Mouse (Mus musculus): ENCODE measurements around the gene Iars. TPM values are rescaled to one million over a fixed set of nuclear protein-coding genes. Genes with fewer than 3 reads are reported as not detected.
A peak's percentile ranks its signal among the peaks of the same experiment; 100 is the strongest.

Iars gene
- polyA plus RNA-seq, 1 experiment from 2014 or later, result 69.6 TPM

DNA sequence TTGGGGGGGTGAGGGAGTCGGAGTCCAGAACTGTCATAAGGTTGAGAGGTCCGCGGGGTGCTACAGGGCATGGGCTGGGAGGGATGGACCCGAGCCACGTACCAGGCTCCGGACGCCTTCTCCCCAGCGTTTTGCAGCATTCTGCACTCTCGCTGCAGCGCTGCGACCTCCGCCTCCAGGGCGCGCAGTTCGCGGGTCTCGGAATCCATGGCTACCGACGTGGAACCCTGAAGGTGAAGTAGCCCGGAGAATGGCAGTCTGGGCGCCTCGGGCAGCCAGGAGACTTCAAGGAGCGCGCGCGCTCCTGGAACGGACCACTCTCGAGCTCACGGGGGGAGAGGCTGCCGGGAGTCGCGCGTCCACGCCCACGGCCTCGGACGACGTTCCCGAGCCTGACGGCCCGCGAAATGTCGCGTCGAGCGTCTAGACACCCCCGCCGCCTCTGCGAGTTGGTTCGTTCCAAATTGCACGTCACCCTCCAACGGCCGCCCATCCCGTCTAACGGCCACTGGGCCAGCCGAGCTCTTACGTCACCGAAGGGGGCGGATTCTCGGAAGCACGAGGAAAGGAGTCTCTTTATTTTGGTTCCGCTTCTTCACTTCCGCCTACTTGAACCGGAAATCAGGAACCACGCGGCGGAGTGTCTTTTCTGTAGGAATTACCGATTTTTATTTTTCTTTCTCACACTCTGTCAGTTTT lies 29.3 kb upstream of the Iars start, which contains the start of the genes Cenpp and Nol8:
TSS of gene Cenpp (minus strand) at position 305 of the 699 bp plus-strand sequence.
TSS of gene Nol8 (plus strand) at position 598 of the 699 bp plus-strand sequence.
- H3K36me3 ChIP-seq (ENCODE audit: control insufficient read depth, insufficient read depth, low read length), result peaks cover 4% of the 10 kb centered on the region; the same call in 1 of the 2 replicates
- no peaks in the 10 kb centered on the region for H3K27me3 ChIP-seq (ENCODE audit: control insufficient read depth, insufficient read depth, low read length)
- H3K9me3 ChIP-seq (replicated peaks; ENCODE audit: control insufficient read depth, low read length), result no peaks in the 10 kb centered on the region
- no peaks in the 10 kb centered on the region for H3K4me1 ChIP-seq (ENCODE audit: control insufficient read depth, insufficient read depth, low read length)
- H3K9ac ChIP-seq (ENCODE audit: low read depth, low read length), result peak within 1 kb of the TSS; percentile 77
- peak within 1 kb of the TSS; percentile 87 for H3K4me3 ChIP-seq (ENCODE audit: low read depth, low read length)
- ATAC-seq (replicated peaks; ENCODE audit: insufficient number of reproducible peaks, low FRiP score, low TSS enrichment), result peak; percentile 96
- H3K4me2 ChIP-seq, result peak within 1 kb of the TSS; percentile 83
- H3K27ac ChIP-seq (ENCODE audit: low read depth, low read length), result peak within 1 kb of the TSS; percentile 81
- under 1% methylated on average over 67 of the region's 68 CpGs for WGBS (ENCODE audit: insufficient replicate concordance)

DNA sequence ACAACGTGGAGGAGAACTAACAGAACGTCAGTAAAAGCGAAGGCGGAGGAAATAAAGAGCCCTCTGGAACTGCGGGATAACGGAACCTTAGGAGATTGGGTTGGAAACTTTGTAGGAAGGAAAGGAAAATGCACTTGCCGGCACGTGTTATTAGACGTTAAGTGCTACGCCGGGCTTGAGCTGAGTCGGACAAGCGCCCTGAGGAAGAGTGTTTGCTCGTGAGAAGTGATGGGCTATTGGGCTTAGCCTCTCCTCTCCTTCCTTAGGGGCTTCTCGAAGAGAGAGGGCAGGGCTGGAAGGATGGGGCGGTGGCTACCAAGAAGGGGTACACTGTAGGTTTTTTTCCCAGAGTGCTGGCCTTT lies 28.7 kb upstream of the Iars start:
- peaks cover 4% of the 10 kb centered on the region; the same call in 1 of the 2 replicates for H3K36me3 ChIP-seq (ENCODE audit: control insufficient read depth, insufficient read depth, low read length)
- peak overlapping the region; percentile 81 for H3K27ac ChIP-seq (ENCODE audit: low read depth, low read length)
- H3K4me3 ChIP-seq (ENCODE audit: low read depth, low read length), result peak overlapping the region; percentile 87
- H3K4me1 ChIP-seq (ENCODE audit: control insufficient read depth, insufficient read depth, low read length), result no peaks in the 10 kb centered on the region
- peak overlapping the region; percentile 76 for H3K9ac ChIP-seq (ENCODE audit: low read depth, low read length)
- peak overlapping the region; percentile 75 for H3K4me2 ChIP-seq
- H3K9me3 ChIP-seq (replicated peaks; ENCODE audit: control insufficient read depth, low read length), result no peaks in the 10 kb centered on the region
- peak; percentile 64 for ATAC-seq (replicated peaks; ENCODE audit: insufficient number of reproducible peaks, low FRiP score, low TSS enrichment)
- under 1% methylated on average over 16 of the region's 16 CpGs for WGBS (ENCODE audit: insufficient replicate concordance)
- no peaks in the 10 kb centered on the region for H3K27me3 ChIP-seq (ENCODE audit: control insufficient read depth, insufficient read depth, low read length)

DNA sequence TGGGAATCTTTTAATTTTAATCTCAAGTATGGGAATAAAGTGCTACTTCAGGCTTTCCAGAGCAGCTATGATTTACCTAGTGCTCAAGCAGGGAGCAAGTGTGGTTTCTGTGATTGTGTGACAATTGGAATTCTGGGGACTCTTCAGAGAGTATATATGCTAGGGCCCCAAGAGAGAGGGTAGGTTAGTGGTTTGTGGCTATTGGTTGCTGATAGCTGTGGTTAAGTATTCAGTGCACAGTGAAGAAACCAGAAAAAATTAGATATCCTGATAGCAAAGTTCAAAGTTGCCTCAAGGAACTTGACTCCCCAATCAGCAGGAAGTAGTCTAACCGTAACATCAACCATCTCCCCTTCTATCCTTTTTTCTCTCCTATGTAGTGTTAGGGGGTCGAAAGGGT lies 4.1 kb upstream of the Iars start:
- H3K9ac ChIP-seq (ENCODE audit: low read depth, low read length), result no peak overlapping the region
- H3K4me2 ChIP-seq, result no peak overlapping the region
- H3K27me3 ChIP-seq (ENCODE audit: control insufficient read depth, insufficient read depth, low read length), result no peaks in the 10 kb centered on the region
- no peak for ATAC-seq (replicated peaks; ENCODE audit: insufficient number of reproducible peaks, low FRiP score, low TSS enrichment)
- WGBS (ENCODE audit: insufficient replicate concordance), result 80% methylated on average over 2 of the region's 2 CpGs
- H3K4me1 ChIP-seq (ENCODE audit: control insufficient read depth, insufficient read depth, low read length), result peaks cover 1% of the 10 kb centered on the region; the same call in 1 of the 2 replicates
- H3K27ac ChIP-seq (ENCODE audit: low read depth, low read length), result no peak overlapping the region
- no peaks in the 10 kb centered on the region for H3K9me3 ChIP-seq (replicated peaks; ENCODE audit: control insufficient read depth, low read length)
- no peak overlapping the region for H3K4me3 ChIP-seq (ENCODE audit: low read depth, low read length)
- peaks cover 2% of the 10 kb centered on the region; the same call in 1 of the 2 replicates for H3K36me3 ChIP-seq (ENCODE audit: control insufficient read depth, insufficient read depth, low read length)

DNA sequence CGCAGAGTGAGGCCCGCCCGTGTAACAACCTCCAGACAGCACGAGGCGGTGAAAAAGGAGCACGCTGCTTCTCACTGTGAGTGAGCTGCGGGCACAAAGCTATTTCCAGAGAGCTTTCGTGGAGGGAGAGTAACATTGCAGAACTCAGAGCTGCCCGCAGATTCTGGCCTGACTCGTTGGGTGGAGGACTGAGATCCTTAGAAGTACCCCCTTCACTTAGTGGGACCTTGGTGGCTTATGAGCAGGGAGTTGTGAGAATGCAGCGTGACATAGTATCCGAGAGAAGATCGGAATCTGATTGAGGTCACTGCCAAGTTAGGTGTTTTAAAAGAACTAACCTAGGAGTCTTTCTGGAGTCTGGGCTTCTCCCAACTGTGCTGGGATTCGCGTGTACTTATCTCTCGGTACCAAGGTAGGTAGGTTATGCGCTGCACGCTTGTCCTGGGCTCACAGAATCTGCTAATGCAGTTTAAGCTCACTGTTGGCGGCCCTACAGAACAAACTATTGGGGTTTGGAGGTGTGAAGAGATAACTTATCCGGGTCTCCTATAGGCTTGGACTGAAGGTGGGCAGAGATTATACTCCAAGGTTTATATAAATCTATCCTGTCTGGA lies 440 bp downstream of the Iars start:
- WGBS (ENCODE audit: insufficient replicate concordance), result under 1% methylated on average over 20 of the region's 20 CpGs
- Histone ChIP-seq H3K9ac (ENCODE audit: low read depth, low read length) (peak overlapping the region; percentile 88), H3K27ac (ENCODE audit: low read depth, low read length) (peak overlapping the region; percentile 71), H3K27me3 (ENCODE audit: control insufficient read depth, insufficient read depth, low read length) (no peaks in the 10 kb centered on the region), H3K4me2 (peak overlapping the region; percentile 87), H3K4me1 (ENCODE audit: control insufficient read depth, insufficient read depth, low read length) (peaks cover 10% of the 10 kb centered on the region), H3K4me3 (ENCODE audit: low read depth, low read length) (peak overlapping the region; percentile 86), H3K36me3 (ENCODE audit: control insufficient read depth, insufficient read depth, low read length) (no peaks in the 10 kb centered on the region; the same call in 1 of the 2 replicates), H3K9me3 (replicated peaks; ENCODE audit: control insufficient read depth, low read length) (no peaks in the 10 kb centered on the region)
- peak; percentile 28; the same call in 1 of the 2 replicates for ATAC-seq (replicated peaks; ENCODE audit: insufficient number of reproducible peaks, low FRiP score, low TSS enrichment)

DNA sequence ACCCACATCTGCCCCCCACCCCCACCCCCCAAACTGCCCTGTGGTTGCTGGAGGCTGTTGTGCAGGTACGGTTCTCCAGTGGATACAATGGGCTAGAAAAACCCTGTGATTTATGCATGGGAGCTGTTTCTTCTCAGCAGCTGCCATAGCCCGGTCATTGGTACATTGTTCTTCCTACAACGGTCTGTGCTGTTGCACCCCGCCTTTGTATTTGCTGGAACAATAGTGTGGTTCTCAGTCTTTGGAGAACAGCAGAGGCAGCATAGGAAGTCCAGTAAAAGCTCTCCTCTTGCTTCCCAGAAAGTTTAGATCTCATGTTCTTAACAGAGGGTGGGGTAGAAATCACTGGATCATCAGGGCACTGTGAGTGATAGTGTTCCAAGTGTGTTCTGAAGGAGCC lies 2.4 kb downstream of the Iars start:
- WGBS (ENCODE audit: insufficient replicate concordance), result 81% methylated on average over 4 of the region's 4 CpGs
- peaks cover 7% of the 10 kb centered on the region; the same call in 1 of the 2 replicates for H3K36me3 ChIP-seq (ENCODE audit: control insufficient read depth, insufficient read depth, low read length)
- H3K4me3 ChIP-seq (ENCODE audit: low read depth, low read length), result no peak overlapping the region
- H3K27ac ChIP-seq (ENCODE audit: low read depth, low read length), result no peak overlapping the region
- no peaks in the 10 kb centered on the region for H3K27me3 ChIP-seq (ENCODE audit: control insufficient read depth, insufficient read depth, low read length)
- peaks cover 10% of the 10 kb centered on the region for H3K4me1 ChIP-seq (ENCODE audit: control insufficient read depth, insufficient read depth, low read length)
- H3K9me3 ChIP-seq (replicated peaks; ENCODE audit: control insufficient read depth, low read length), result no peaks in the 10 kb centered on the region
- H3K9ac ChIP-seq (ENCODE audit: low read depth, low read length), result no peak overlapping the region
- no peak for ATAC-seq (replicated peaks; ENCODE audit: insufficient number of reproducible peaks, low FRiP score, low TSS enrichment)
- no peak overlapping the region for H3K4me2 ChIP-seq

DNA sequence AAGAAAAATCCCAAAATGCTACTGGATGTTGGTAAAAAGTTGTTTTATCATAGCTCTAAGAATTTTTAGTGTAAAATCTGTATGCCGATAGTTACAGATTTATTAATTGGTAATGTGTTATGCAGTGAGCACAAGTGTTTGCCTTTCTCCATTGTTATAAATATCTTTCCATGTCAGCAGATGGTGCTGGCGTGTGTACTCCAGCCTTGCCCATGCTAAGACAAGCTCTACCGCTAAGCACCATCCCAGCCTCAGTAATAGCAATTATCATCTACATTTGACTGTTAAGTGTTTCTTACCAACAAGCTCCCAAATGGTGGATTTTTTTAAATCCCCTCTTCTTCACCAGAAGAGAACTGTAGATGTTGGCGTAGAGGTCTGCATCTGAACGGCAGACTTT lies 9.2 kb downstream of the Iars start:
- Histone ChIP-seq H3K9me3 (replicated peaks; ENCODE audit: control insufficient read depth, low read length) (no peaks in the 10 kb centered on the region), H3K4me3 (ENCODE audit: low read depth, low read length) (no peak overlapping the region), H3K27ac (ENCODE audit: low read depth, low read length) (no peak overlapping the region), H3K9ac (ENCODE audit: low read depth, low read length) (no peak overlapping the region), H3K4me1 (ENCODE audit: control insufficient read depth, insufficient read depth, low read length) (no peaks in the 10 kb centered on the region), H3K27me3 (ENCODE audit: control insufficient read depth, insufficient read depth, low read length) (no peaks in the 10 kb centered on the region), H3K4me2 (no peak overlapping the region), H3K36me3 (ENCODE audit: control insufficient read depth, insufficient read depth, low read length) (peaks cover 20% of the 10 kb centered on the region)
- WGBS (ENCODE audit: insufficient replicate concordance), result 94% methylated on average over 5 of the region's 5 CpGs
- no peak for ATAC-seq (replicated peaks; ENCODE audit: insufficient number of reproducible peaks, low FRiP score, low TSS enrichment)

DNA sequence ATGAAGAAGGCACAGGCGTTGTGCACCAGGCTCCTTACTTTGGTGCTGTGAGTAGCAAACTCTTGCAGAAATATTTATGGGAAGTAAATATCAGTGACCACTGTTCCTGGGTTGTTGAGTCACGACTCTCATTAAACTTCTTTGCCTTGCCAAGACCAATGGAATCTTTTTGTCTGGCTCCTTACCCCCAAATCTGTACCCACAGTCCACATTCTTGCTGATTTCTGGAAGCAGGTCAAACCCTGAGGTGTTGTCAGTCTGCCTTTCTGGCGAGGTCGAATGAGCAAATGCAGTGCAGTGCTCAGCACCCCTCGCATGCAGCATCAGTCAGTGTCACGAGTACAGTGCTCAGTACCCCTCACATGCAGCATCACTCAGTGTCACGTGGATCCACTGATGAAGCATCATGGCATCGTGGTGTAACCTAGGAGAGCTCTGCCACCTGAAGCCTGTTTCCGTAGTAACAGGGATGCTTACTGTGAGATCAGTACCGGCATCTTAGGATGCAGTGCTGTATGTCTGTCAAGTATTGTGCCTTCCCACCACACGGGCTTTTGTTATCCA lies 21.4 kb downstream of the Iars start:
- H3K9ac ChIP-seq (ENCODE audit: low read depth, low read length), result no peak overlapping the region
- H3K4me3 ChIP-seq (ENCODE audit: low read depth, low read length), result no peak overlapping the region
- no peaks in the 10 kb centered on the region for H3K4me1 ChIP-seq (ENCODE audit: control insufficient read depth, insufficient read depth, low read length)
- no peak for ATAC-seq (replicated peaks; ENCODE audit: insufficient number of reproducible peaks, low FRiP score, low TSS enrichment)
- H3K36me3 ChIP-seq (ENCODE audit: control insufficient read depth, insufficient read depth, low read length), result peaks cover 29% of the 10 kb centered on the region
- H3K4me2 ChIP-seq, result no peak overlapping the region
- H3K27ac ChIP-seq (ENCODE audit: low read depth, low read length), result no peak overlapping the region
- H3K9me3 ChIP-seq (replicated peaks; ENCODE audit: control insufficient read depth, low read length), result no peaks in the 10 kb centered on the region
- WGBS (ENCODE audit: insufficient replicate concordance), result 91% methylated on average over 11 of the region's 11 CpGs
- no peaks in the 10 kb centered on the region for H3K27me3 ChIP-seq (ENCODE audit: control insufficient read depth, insufficient read depth, low read length)

DNA sequence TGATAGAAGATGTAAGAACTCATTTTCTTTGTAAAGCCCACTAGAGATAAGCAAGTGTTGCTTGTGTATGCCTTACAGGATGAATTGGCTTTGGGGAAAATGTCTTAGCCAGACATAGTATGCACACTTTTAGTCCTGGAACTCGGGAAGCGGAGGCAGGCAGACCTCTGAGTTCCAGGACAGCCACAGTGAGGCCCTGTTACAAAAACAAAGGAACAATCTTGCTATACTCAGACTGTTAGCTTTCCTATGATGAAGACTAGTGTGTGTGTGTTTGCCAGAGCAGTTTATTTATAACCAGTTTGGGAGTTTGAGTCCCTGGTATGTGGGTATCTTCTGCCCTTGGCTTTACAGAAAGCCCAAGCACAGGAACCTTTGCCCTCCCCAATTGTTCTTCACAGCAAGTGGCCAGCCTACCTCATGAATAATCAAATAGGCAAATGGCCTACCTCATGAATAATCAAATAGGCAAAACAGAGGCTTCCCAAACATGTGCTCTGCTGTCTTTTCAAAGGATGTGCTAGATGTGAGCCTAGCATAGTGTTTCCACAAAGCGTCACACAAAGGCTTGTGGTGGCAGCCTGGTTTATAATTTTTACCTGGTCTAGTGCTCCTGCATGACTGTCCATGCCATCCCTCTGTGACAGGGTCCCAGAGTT lies 24.3 kb downstream of the Iars start:
- Histone ChIP-seq H3K27ac (ENCODE audit: low read depth, low read length) (no peak overlapping the region), H3K9me3 (replicated peaks; ENCODE audit: control insufficient read depth, low read length) (no peaks in the 10 kb centered on the region), H3K9ac (ENCODE audit: low read depth, low read length) (no peak overlapping the region), H3K4me3 (ENCODE audit: low read depth, low read length) (no peak overlapping the region), H3K36me3 (ENCODE audit: control insufficient read depth, insufficient read depth, low read length) (peaks cover 36% of the 10 kb centered on the region), H3K27me3 (ENCODE audit: control insufficient read depth, insufficient read depth, low read length) (no peaks in the 10 kb centered on the region), H3K4me1 (ENCODE audit: control insufficient read depth, insufficient read depth, low read length) (no peaks in the 10 kb centered on the region), H3K4me2 (no peak overlapping the region)
- WGBS (ENCODE audit: insufficient replicate concordance), result 90% methylated on average over 3 of the region's 3 CpGs
- no peak for ATAC-seq (replicated peaks; ENCODE audit: insufficient number of reproducible peaks, low FRiP score, low TSS enrichment)

Data from heart, embryonic 11.5 days (tissue).